Mouse (Mus musculus): ENCODE data around the gene Cstb. TPM values are rescaled to one million over a fixed set of nuclear protein-coding genes. Genes with fewer than 3 reads are reported as not detected.

Cstb gene
- polyA plus RNA-seq, 1 experiment from 2014 or later = 102 TPM

DNA sequence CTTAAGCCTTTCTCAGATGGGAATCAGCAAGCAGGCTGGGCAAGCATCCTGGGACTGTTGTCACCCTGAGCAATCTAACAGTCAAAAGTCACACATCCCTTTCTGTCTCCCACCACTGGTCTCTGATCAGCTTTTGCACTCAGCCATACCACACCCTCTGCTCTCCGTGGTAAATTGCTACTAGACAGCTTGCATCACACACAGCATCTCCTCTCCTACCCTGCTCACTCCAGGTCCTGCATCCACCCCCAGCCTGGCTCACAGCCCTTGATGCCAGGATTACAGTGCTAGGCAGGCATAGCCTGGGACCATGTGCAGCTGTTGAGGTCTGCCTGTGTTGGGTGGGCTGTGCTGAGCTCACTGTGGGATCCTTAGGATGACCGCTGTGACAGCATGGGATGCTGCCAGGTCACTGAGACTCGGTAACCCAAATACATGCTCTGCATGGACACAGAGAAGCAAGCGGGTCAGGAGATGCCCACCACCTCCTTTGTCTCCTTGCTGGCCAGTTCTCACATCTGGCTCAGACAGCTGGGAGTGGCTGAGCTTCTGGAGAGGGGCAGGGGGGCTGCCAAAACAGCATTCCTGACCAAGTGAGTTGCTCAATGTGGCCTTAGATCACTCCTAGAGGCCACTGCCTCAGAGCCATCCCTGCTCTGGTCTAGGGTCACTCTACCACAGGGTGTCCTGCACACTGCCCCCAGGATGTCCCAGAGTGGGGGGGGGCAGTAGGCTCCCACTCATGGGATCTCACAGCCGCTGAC lies 33.1 kb downstream of the Cstb start:
- H3K4me2 ChIP-seq (ENCODE audit: low read length) = no peak overlapping the region
- 72% methylated on average over 5 of the region's 5 CpGs for WGBS
- peaks cover 13% of the 10 kb centered on the region for H3K4me1 ChIP-seq (ENCODE audit: control insufficient read depth, insufficient read depth, low read length)
- H3K9ac ChIP-seq (replicated peaks; ENCODE audit: low read length) = no peak overlapping the region
- no peak for ATAC-seq (ENCODE audit: low FRiP score, low TSS enrichment)
- H3K9me3 ChIP-seq (ENCODE audit: control insufficient read depth, low read length) = no peaks in the 10 kb centered on the region
- no peak for DNase-seq
- no peaks in the 10 kb centered on the region for H3K27me3 ChIP-seq (ENCODE audit: control insufficient read depth, insufficient read depth, low read length)
- H3K27ac ChIP-seq (replicated peaks; ENCODE audit: low read depth, low read length) = peak overlapping the region; percentile 63
- no peak overlapping the region for H3K4me3 ChIP-seq (replicated peaks; ENCODE audit: low read depth, low read length)
- H3K36me3 ChIP-seq (ENCODE audit: control insufficient read depth, insufficient read depth, low read length) = no peaks in the 10 kb centered on the region

- ATAC-seq (ENCODE audit: low FRiP score, low TSS enrichment) = no peak
- Histone ChIP-seq H3K4me1 (ENCODE audit: control insufficient read depth, insufficient read depth, low read length) (peaks cover 19% of the 10 kb centered on the region), H3K36me3 (ENCODE audit: control insufficient read depth, insufficient read depth, low read length) (no peaks in the 10 kb centered on the region), H3K27ac (replicated peaks; ENCODE audit: low read depth, low read length) (no peak overlapping the region), H3K9ac (replicated peaks; ENCODE audit: low read length) (no peak overlapping the region), H3K4me2 (ENCODE audit: low read length) (no peak overlapping the region), H3K9me3 (ENCODE audit: control insufficient read depth, low read length) (no peaks in the 10 kb centered on the region), H3K27me3 (ENCODE audit: control insufficient read depth, insufficient read depth, low read length) (no peaks in the 10 kb centered on the region), H3K4me3 (replicated peaks; ENCODE audit: low read depth, low read length) (no peak overlapping the region)
- DNase-seq = no peak
- WGBS = 56% methylated on average over 5 of the region's 5 CpGs
Measured at GRCm38 (mm10) chr10:78460463-78460862, 35.0 kb downstream of the Cstb start.

- ATAC-seq (ENCODE audit: low FRiP score, low TSS enrichment) = no peak
Measured at GRCm38 (mm10) chr10:78461767-78462166, 36.3 kb downstream of the Cstb start.

DNA sequence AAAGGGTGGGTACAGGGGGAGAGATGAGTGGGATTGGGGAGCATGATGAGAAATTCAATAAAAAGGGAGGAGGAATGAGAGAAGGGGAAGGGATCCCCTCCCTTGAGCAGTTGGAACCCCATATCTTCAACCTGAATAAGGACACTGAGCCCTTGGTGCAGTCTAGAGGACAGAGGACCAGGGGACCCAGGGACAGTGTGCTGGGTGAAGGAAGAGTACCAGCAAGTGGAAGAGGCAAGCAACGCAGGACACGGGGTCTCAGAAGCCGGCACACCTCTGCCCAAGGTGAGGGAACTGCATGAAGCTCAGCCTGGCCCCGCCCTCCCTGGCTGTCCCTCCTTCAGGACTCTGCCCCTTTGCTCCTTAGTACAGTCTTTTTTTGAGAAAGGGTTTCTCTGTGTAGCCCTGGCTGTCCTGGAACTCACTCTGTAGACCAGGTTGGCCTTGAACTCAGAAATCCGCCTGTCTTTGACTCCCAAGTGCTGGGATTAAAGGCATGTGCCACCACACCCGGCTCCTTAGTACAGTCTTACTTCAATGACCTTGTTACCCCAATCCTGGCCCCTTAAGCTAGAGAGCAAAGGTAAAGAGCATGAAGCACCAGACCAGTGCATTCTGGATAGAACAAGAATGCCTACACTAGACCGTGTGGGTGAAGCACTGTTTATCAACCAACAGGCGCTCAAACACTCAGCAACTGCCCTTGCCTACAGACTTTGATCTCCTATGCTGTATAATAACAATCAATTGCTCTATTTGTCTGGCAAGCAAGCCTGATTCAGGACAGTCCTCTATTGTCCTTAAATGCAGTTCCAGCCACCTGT lies 37.7 kb downstream of the Cstb start:
- no peaks in the 10 kb centered on the region for H3K27me3 ChIP-seq (ENCODE audit: control insufficient read depth, insufficient read depth, low read length)
- H3K36me3 ChIP-seq (ENCODE audit: control insufficient read depth, insufficient read depth, low read length) = no peaks in the 10 kb centered on the region
- DNase-seq (no peak), ATAC-seq (ENCODE audit: low FRiP score, low TSS enrichment) (no peak)
- no peak overlapping the region for H3K27ac ChIP-seq (replicated peaks; ENCODE audit: low read depth, low read length)
- 86% methylated on average over 8 of the region's 8 CpGs for WGBS
- peaks cover 11% of the 10 kb centered on the region for H3K4me1 ChIP-seq (ENCODE audit: control insufficient read depth, insufficient read depth, low read length)
- H3K4me3 ChIP-seq (replicated peaks; ENCODE audit: low read depth, low read length) = peak overlapping the region; percentile 71
- no peaks in the 10 kb centered on the region for H3K9me3 ChIP-seq (ENCODE audit: control insufficient read depth, low read length)
- H3K9ac ChIP-seq (replicated peaks; ENCODE audit: low read length) = 0 out of 2 replicates have a peak overlapping the region, but pooled peaks have one; percentile 16
- peak overlapping the region; percentile 99 for H3K4me2 ChIP-seq (ENCODE audit: low read length)

More at GRCm38 (mm10) chr10:78461767-78462166, 36.3 kb downstream of the Cstb start:
- Histone ChIP-seq H3K27me3 (ENCODE audit: control insufficient read depth, insufficient read depth, low read length) (no peaks in the 10 kb centered on the region), H3K9ac (replicated peaks; ENCODE audit: low read length) (no peak overlapping the region), H3K4me3 (replicated peaks; ENCODE audit: low read depth, low read length) (no peak overlapping the region), H3K4me2 (ENCODE audit: low read length) (no peak overlapping the region), H3K36me3 (ENCODE audit: control insufficient read depth, insufficient read depth, low read length) (no peaks in the 10 kb centered on the region), H3K4me1 (ENCODE audit: control insufficient read depth, insufficient read depth, low read length) (peaks cover 19% of the 10 kb centered on the region), H3K27ac (replicated peaks; ENCODE audit: low read depth, low read length) (no peak overlapping the region), H3K9me3 (ENCODE audit: control insufficient read depth, low read length) (no peaks in the 10 kb centered on the region)
- DNase-seq = no peak
- 80% methylated on average over 4 of the region's 4 CpGs for WGBS

DNA sequence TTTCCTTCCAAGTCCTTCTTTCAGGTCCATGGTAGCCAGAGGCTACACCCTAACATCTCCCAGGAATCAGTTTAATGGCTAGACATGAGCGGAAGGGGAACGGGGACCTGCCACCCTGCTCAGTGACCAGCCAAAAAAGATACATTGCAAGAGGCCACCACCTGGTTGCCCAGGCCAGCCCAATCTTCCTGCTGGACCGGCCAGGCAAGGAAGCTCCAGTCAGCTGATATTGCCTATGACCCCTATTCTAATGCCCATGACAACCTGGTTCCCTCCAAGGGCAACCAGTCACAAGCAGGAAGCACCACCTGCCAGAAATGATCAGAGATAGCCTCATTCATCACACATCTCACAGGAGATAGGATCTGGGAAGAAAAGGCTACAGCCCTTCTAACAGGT lies 38.3 kb downstream of the Cstb start:
- Histone ChIP-seq H3K27ac (replicated peaks; ENCODE audit: low read depth, low read length) (no peak overlapping the region), H3K4me2 (ENCODE audit: low read length) (peak overlapping the region; percentile 99), H3K9me3 (ENCODE audit: control insufficient read depth, low read length) (no peaks in the 10 kb centered on the region), H3K36me3 (ENCODE audit: control insufficient read depth, insufficient read depth, low read length) (no peaks in the 10 kb centered on the region), H3K4me3 (replicated peaks; ENCODE audit: low read depth, low read length) (peak overlapping the region; percentile 71), H3K27me3 (ENCODE audit: control insufficient read depth, insufficient read depth, low read length) (no peaks in the 10 kb centered on the region), H3K9ac (replicated peaks; ENCODE audit: low read length) (peak overlapping the region; percentile 69), H3K4me1 (ENCODE audit: control insufficient read depth, insufficient read depth, low read length) (peaks cover 9% of the 10 kb centered on the region)
- DNase-seq (no peak), ATAC-seq (ENCODE audit: low FRiP score, low TSS enrichment) (no peak)
- 79% methylated on average over 3 of the region's 3 CpGs for WGBS

GRCm38 (mm10) chr10:78464201-78464791 lies 38.8 kb downstream of the Cstb start:
- ATAC-seq (ENCODE audit: low FRiP score, low TSS enrichment) (peak; percentile 21; the same call in 1 of the 2 replicates), DNase-seq (peak; percentile 53)
- H3K9ac ChIP-seq (replicated peaks; ENCODE audit: low read length) = peak overlapping the region; percentile 69
- H3K4me3 ChIP-seq (replicated peaks; ENCODE audit: low read depth, low read length) = peak overlapping the region; percentile 71
- peaks cover 9% of the 10 kb centered on the region for H3K4me1 ChIP-seq (ENCODE audit: control insufficient read depth, insufficient read depth, low read length)
- no peaks in the 10 kb centered on the region for H3K9me3 ChIP-seq (ENCODE audit: control insufficient read depth, low read length)
- H3K27ac ChIP-seq (replicated peaks; ENCODE audit: low read depth, low read length) = peak overlapping the region; percentile 52; the same call in 1 of the 2 replicates
- peak overlapping the region; percentile 99 for H3K4me2 ChIP-seq (ENCODE audit: low read length)
- 1% methylated on average over 32 of the region's 32 CpGs for WGBS
- H3K27me3 ChIP-seq (ENCODE audit: control insufficient read depth, insufficient read depth, low read length) = no peaks in the 10 kb centered on the region
- no peaks in the 10 kb centered on the region for H3K36me3 ChIP-seq (ENCODE audit: control insufficient read depth, insufficient read depth, low read length)

DNA sequence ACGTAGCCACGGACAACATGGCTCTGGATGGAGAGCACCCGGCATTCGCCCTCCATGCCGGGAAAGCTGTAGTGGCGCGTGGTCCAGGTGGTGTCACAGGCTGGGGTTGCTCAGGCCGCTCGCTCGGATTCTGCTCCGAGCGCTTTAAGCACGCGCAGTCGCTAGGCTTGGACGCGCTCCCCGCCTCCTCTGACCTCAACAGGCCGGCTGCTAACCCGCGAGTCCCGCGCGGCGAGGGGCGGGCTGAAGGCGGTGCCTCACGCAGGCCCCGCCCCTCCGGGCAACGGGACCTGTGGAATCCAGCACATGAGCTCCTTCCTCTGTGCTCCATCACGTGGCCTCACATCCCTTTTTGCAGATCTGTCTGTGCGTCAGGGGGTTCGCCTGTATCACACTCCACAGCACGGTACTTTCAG lies 39.3 kb downstream of the Cstb start, which contains the start of gene Pdxk:
Gene Pdxk (minus strand): TSS at position 184 of the 416 bp plus-strand sequence.
- Histone ChIP-seq H3K27ac (replicated peaks; ENCODE audit: low read depth, low read length) (peak within 1 kb of the TSS; percentile 52; the same call in 1 of the 2 replicates), H3K4me2 (ENCODE audit: low read length) (peak within 1 kb of the TSS; percentile 99), H3K9me3 (ENCODE audit: control insufficient read depth, low read length) (no peaks in the 10 kb centered on the region), H3K4me1 (ENCODE audit: control insufficient read depth, insufficient read depth, low read length) (peaks cover 9% of the 10 kb centered on the region), H3K9ac (replicated peaks; ENCODE audit: low read length) (peak within 1 kb of the TSS; percentile 69), H3K27me3 (ENCODE audit: control insufficient read depth, insufficient read depth, low read length) (no peaks in the 10 kb centered on the region), H3K4me3 (replicated peaks; ENCODE audit: low read depth, low read length) (peak within 1 kb of the TSS; percentile 71), H3K36me3 (ENCODE audit: control insufficient read depth, insufficient read depth, low read length) (no peaks in the 10 kb centered on the region)
- ATAC-seq (ENCODE audit: low FRiP score, low TSS enrichment) (peak; percentile 90), DNase-seq (peak; percentile 94)
- under 1% methylated on average over 35 of the region's 35 CpGs for WGBS

- no peaks in the 10 kb centered on the region for H3K9me3 ChIP-seq (ENCODE audit: control insufficient read depth, low read length)
- DNase-seq (no peak), ATAC-seq (ENCODE audit: low FRiP score, low TSS enrichment) (no peak)
- H3K27ac ChIP-seq (replicated peaks; ENCODE audit: low read depth, low read length) = no peak overlapping the region
- no peak overlapping the region for H3K4me3 ChIP-seq (replicated peaks; ENCODE audit: low read depth, low read length)
- peaks cover 9% of the 10 kb centered on the region for H3K4me1 ChIP-seq (ENCODE audit: control insufficient read depth, insufficient read depth, low read length)
- H3K36me3 ChIP-seq (ENCODE audit: control insufficient read depth, insufficient read depth, low read length) = no peaks in the 10 kb centered on the region
- no peak overlapping the region for H3K9ac ChIP-seq (replicated peaks; ENCODE audit: low read length)
- H3K4me2 ChIP-seq (ENCODE audit: low read length) = peak overlapping the region; percentile 99; the same call in 1 of the 2 replicates
- no peaks in the 10 kb centered on the region for H3K27me3 ChIP-seq (ENCODE audit: control insufficient read depth, insufficient read depth, low read length)
- 88% methylated on average over 3 of the region's 3 CpGs for WGBS
Measured at GRCm38 (mm10) chr10:78465472-78465871, 40.0 kb downstream of the Cstb start.

All from midbrain, embryonic 14.5 days (tissue).